Mouse (Mus musculus): ENCODE results near the gene Gm2174. TPM values are rescaled to one million over a fixed set of nuclear protein-coding genes. Genes with fewer than 3 reads are reported as not detected.

Gene Gm2174
- polyA plus RNA-seq, 1 experiment from 2014 or later, result 1.1 TPM

- no peak for DNase-seq (ENCODE audit: low spot score)
These were observed 49.5 kb downstream of the Gm2174 start for GRCm38 (mm10) chrX:56497241-56497640.

Other genes starting within 250 kb of the Gm2174 start
- not detected in 2 replicates for gene Gm773, start 235.1 kb upstream of the Gm2174 start, polyA plus RNA-seq (2015; fragmentation: Nextera tagmentation; extraction: Ambion mirVana)
- gene Zfp449, start 101.6 kb upstream of the Gm2174 start, polyA plus RNA-seq (2015; fragmentation: Nextera tagmentation; extraction: Ambion mirVana), result 1.2 and 1.3 TPM in 2 replicates
- 1.0 and 1.4 TPM in 2 replicates for gene Smim10l2a, start 73.4 kb upstream of the Gm2174 start, polyA plus RNA-seq (2015; fragmentation: Nextera tagmentation; extraction: Ambion mirVana)
- gene Ints6l, start 6.9 kb downstream of the Gm2174 start, polyA plus RNA-seq (2015; fragmentation: Nextera tagmentation; extraction: Ambion mirVana), result 17.0 and 17.5 TPM in 2 replicates
- gene Gm10477, start 76.8 kb downstream of the Gm2174 start, polyA plus RNA-seq (2015; fragmentation: Nextera tagmentation; extraction: Ambion mirVana), result not detected in 2 replicates
- 0.22 and 0.24 TPM in 2 replicates for gene Gm648, start 101.6 kb downstream of the Gm2174 start, polyA plus RNA-seq (2015; fragmentation: Nextera tagmentation; extraction: Ambion mirVana)
- gene Mmgt1, start 150.1 kb downstream of the Gm2174 start, polyA plus RNA-seq (2015; fragmentation: Nextera tagmentation; extraction: Ambion mirVana), result 15.2 and 17.2 TPM in 2 replicates
- gene Slc9a6, start 161.8 kb downstream of the Gm2174 start, polyA plus RNA-seq (2015; fragmentation: Nextera tagmentation; extraction: Ambion mirVana), result 6.7 and 7.6 TPM in 2 replicates

Data from thymus, postnatal 0 days (tissue).